In genomic region chr2:39008350-39008851, GRCm38 (mm10) we compare ENCODE assay signal across 8 mouse cellular contexts. TPM values are rescaled to one million over a fixed set of nuclear protein-coding genes. Genes with fewer than 3 reads are reported as not detected.
DNase-seq lines count a peak whose midpoint lies in the region; ATAC-seq and TF ChIP-seq lines count a peak whose summit lies in the region.

No protein-coding gene starts in this region.

- DNase-seq in layer of hippocampus, adult 11-12 months (ENCODE audit: low spot score) = peak; percentile 52
- DNase-seq in layer of hippocampus, postnatal 10 days (ENCODE audit: low spot score in 2 of 2) = no peak
- peak; percentile 63 for DNase-seq in MEL (ENCODE audit: low read depth, low spot score)
- DNase-seq in cerebellum, adult 11-12 months = no peak
- no peak for DNase-seq in left cerebral cortex, postnatal 4 days

- no peaks in the 10 kb centered on the region for H3K9me3 ChIP-seq in MEL (replicated peaks; ENCODE audit: insufficient read depth, low read length)
- no peaks in the 10 kb centered on the region for H3K9me3 ChIP-seq in limb, embryonic 13.5 days

- no peaks in the 10 kb centered on the region for H3K27me3 ChIP-seq in MEL (ENCODE audit: control insufficient read depth in 1 of 2, insufficient read depth in 2 of 2, low read length in 2 of 2)
- no peaks in the 10 kb centered on the region for H3K27me3 ChIP-seq in limb, embryonic 13.5 days
- no peaks in the 10 kb centered on the region for H3K27me3 ChIP-seq in myocyte (ENCODE audit: control insufficient read depth, insufficient read depth, insufficient read length)

- peak overlapping the region; percentile 91 for H3K4me2 ChIP-seq in limb, embryonic 13.5 days (replicated peaks)
- peak overlapping the region; percentile 98 for H3K4me2 ChIP-seq in myocyte (ENCODE audit: low read depth)

- peak overlapping the region; percentile 65 to 85 for H3K4me3 ChIP-seq in MEL (ENCODE audit: control insufficient read depth in 1 of 2, insufficient read depth in 1 of 2, low read depth in 2 of 2, low read length in 2 of 2)
- H3K4me3 ChIP-seq in limb, embryonic 13.5 days = peak overlapping the region; percentile 66
- H3K4me3 ChIP-seq in myocyte = peak overlapping the region; percentile 85

- no peak for TF ChIP-seq RAD21 in MEL (IDR thresholded peaks at IDR 0.05; ENCODE audit: low read depth, low read length)

- H3K79me2 ChIP-seq in MEL (ENCODE audit: control insufficient read depth, insufficient read depth, low read length, poor library complexity) (peaks cover 50% of the 10 kb centered on the region), myocyte (ENCODE audit: control insufficient read depth, insufficient read depth) (peaks cover 85% of the 10 kb centered on the region)

- peak overlapping the region; percentile 96 for H3K9ac ChIP-seq in MEL (ENCODE audit: control insufficient read depth, low read depth, low read length, poor library complexity, severe bottlenecking)
- H3K9ac ChIP-seq in limb, embryonic 13.5 days = peak overlapping the region; percentile 90

- TF ChIP-seq CTCF in MEL (IDR thresholded peaks at IDR 0.05 in 2 of 3, conservative IDR thresholded peaks at IDR 0.05 in 1 of 3; ENCODE audit: control insufficient read depth in 1 of 3, insufficient read depth in 1 of 3, low read depth in 2 of 3, low read length in 3 of 3, poor library complexity in 1 of 3, severe bottlenecking in 1 of 3) = no peak

- TF ChIP-seq POLR2A in MEL (IDR thresholded peaks at IDR 0.05; ENCODE audit: control insufficient read depth in 1 of 2, insufficient read depth in 1 of 2, low read depth in 1 of 2, low read length in 2 of 2, poor library complexity in 1 of 2) (no peak), myocyte (IDR thresholded peaks at IDR 0.05; ENCODE audit: insufficient read length, low read depth) (no peak)

- H3K36me3 ChIP-seq in MEL (ENCODE audit: control insufficient read depth in 1 of 2, insufficient read depth in 2 of 2, low read length in 2 of 2) (peaks cover 4 to 28% of the 10 kb centered on the region in 2 experiments; a peak in 3 of 4 replicates), myocyte (ENCODE audit: control insufficient read depth, insufficient read depth) (peaks cover 18% of the 10 kb centered on the region)
- peaks cover 25% of the 10 kb centered on the region for H3K36me3 ChIP-seq in limb, embryonic 13.5 days

- under 1% methylated on average over 25 of the region's 25 CpGs for WGBS in limb, embryonic 13.5 days

- H3K4me1 ChIP-seq in MEL (ENCODE audit: control insufficient read depth in 1 of 2, insufficient read depth in 2 of 2, low read length in 2 of 2) = peaks cover 19 to 30% of the 10 kb centered on the region in 2 experiments
- peaks cover 37% of the 10 kb centered on the region for H3K4me1 ChIP-seq in limb, embryonic 13.5 days

- no peak for TF ChIP-seq EP300 in MEL (IDR thresholded peaks at IDR 0.05; ENCODE audit: low read depth in 1 of 2, low read length in 2 of 2)

- peak overlapping the region; percentile 63 for H3ac ChIP-seq in myocyte (ENCODE audit: control insufficient read depth, insufficient read length)

- H3K27ac ChIP-seq in MEL (ENCODE audit: control insufficient read depth, low read depth, low read length) = peak overlapping the region; percentile 80
- H3K27ac ChIP-seq in limb, embryonic 13.5 days = peak overlapping the region; percentile 89

- ATAC-seq in erythroblast, adult 5-6 weeks (replicated peaks; ENCODE audit: low FRiP score, poor library complexity, severe bottlenecking) = peak; percentile 26
- peak; percentile 48 for ATAC-seq in limb, embryonic 13.5 days (ENCODE audit: low FRiP score, low read depth)

- intact Hi-C loops in left cerebral cortex, postnatal 4 days (cut with DNase I) = no loop called here

TF ChIP-seq in MEL, 35 proteins besides CTCF, POLR2A, EP300 and RAD21:
- TF ChIP-seq USF2 (IDR thresholded peaks at IDR 0.05; ENCODE audit: borderline replicate concordance in 1 of 2, insufficient read depth in 1 of 2, low read depth in 1 of 2, low read length in 2 of 2) = no peak
- TF ChIP-seq ZMIZ1 (IDR thresholded peaks at IDR 0.05; ENCODE audit: low read depth, low read length) = no peak
- TF ChIP-seq JUND (IDR thresholded peaks at IDR 0.05; ENCODE audit: low read depth, low read length) = no peak
- TF ChIP-seq BHLHE40 (IDR thresholded peaks at IDR 0.05; ENCODE audit: borderline replicate concordance, low read depth, low read length) = no peak
- TF ChIP-seq NRF1 (IDR thresholded peaks at IDR 0.05; ENCODE audit: insufficient read depth, low read depth, low read length, poor library complexity, severe bottlenecking) = no peak
TF ChIP-seq in MEL: peak in this region for 0.

TF ChIP-seq in myocyte, 11 proteins besides CTCF, POLR2A, EP300 and RAD21:
- TF ChIP-seq E2F4 (IDR thresholded peaks at IDR 0.05; ENCODE audit: insufficient read depth) = no peak
- TF ChIP-seq USF1 (IDR thresholded peaks at IDR 0.05; ENCODE audit: low read depth) = no peak
- peak; percentile 21 for TF ChIP-seq POLR2AphosphoS2 (IDR thresholded peaks at IDR 0.05; ENCODE audit: insufficient read length, low read depth)

RNA-seq across cellular contexts. Expression of gene Rpl35, which starts 3.0 kb away (rescaled TPM):
- total RNA-seq in layer of hippocampus, postnatal 10 days (2021) = 100 to 1,000 TPM; 308 to 382 TPM
- 1,667 and 1,814 TPM in 2 replicates for total RNA-seq in MEL (2012; rRNA removed)
- 100 to 1,000 TPM in 1 of 2 experiments, not detected in 1; 930 TPM for polyA plus RNA-seq in MEL (2012; ENCODE audit: insufficient read depth in 1 of 2, insufficient read length in 2 of 2, low read depth in 1 of 2, low replicate concordance in 2 of 2, missing spikeins in 1 of 2)
- 144 and 170 TPM in 2 replicates for total RNA-seq in erythroblast, adult 5-6 weeks (2015; ENCODE audit: low replicate concordance)
- 142 and 181 TPM in 2 replicates for total RNA-seq in erythroblast, adult 5-6 weeks (2017; ENCODE audit: low replicate concordance)
- 945 and 972 TPM in 2 replicates for polyA plus RNA-seq in limb, embryonic 13.5 days (2015; fragmentation: Nextera tagmentation; extraction: Ambion mirVana)
- polyA plus RNA-seq in myocyte (2012; fragmentation: generic; extraction: Trizol) = 1,480 TPM
- 100 to 1,000 TPM; 436 to 486 TPM for total RNA-seq in left cerebral cortex, postnatal 4 days (2021)

RNA-seq across cellular contexts. Expression of gene Arpc5l, which starts 3.3 kb away (rescaled TPM):
- total RNA-seq in layer of hippocampus, postnatal 10 days (2021) = 100 to 1,000 TPM in 1 of 2 experiments, 10 to 100 TPM in 1; 87.7 to 102 TPM
- total RNA-seq in MEL (2012; rRNA removed) = 64.4 and 65.4 TPM in 2 replicates
- polyA plus RNA-seq in MEL (2012; ENCODE audit: insufficient read depth in 1 of 2, insufficient read length in 2 of 2, low read depth in 1 of 2, low replicate concordance in 2 of 2, missing spikeins in 1 of 2) = 10 to 100 TPM in 1 of 2 experiments, not detected in 1; 87.0 TPM
- 25.6 and 27.8 TPM in 2 replicates for total RNA-seq in erythroblast, adult 5-6 weeks (2015; ENCODE audit: low replicate concordance)
- 13.5 and 14.1 TPM in 2 replicates for total RNA-seq in erythroblast, adult 5-6 weeks (2017; ENCODE audit: low replicate concordance)
- polyA plus RNA-seq in limb, embryonic 13.5 days (2015; fragmentation: Nextera tagmentation; extraction: Ambion mirVana) = 111 and 115 TPM in 2 replicates
- 144 TPM for polyA plus RNA-seq in myocyte (2012; fragmentation: generic; extraction: Trizol)
- total RNA-seq in left cerebral cortex, postnatal 4 days (2021) = 10 to 100 TPM; 77.8 to 79.7 TPM

RNA-seq across cellular contexts. Expression of gene Wdr38, which starts 11.1 kb away (rescaled TPM):
- total RNA-seq in layer of hippocampus, postnatal 10 days (2021) = under 1 TPM; 0.73 to 0.80 TPM
- total RNA-seq in MEL (2012; rRNA removed) = 0.49 and 0.77 TPM in 2 replicates
- polyA plus RNA-seq in MEL (2012; ENCODE audit: insufficient read depth in 1 of 2, insufficient read length in 2 of 2, low read depth in 1 of 2, low replicate concordance in 2 of 2, missing spikeins in 1 of 2) (under 1 TPM in 1 of 2 experiments, not detected in 1; 0.79 TPM), myocyte (2012; fragmentation: generic; extraction: Trizol) (0.66 TPM)
- total RNA-seq in erythroblast, adult 5-6 weeks (2015; ENCODE audit: low replicate concordance) = 0.19 TPM in 1 of 2 replicates, not detected in the other
- total RNA-seq in erythroblast, adult 5-6 weeks (2017; ENCODE audit: low replicate concordance) = not detected in 2 replicates
- polyA plus RNA-seq in limb, embryonic 13.5 days (2015; fragmentation: Nextera tagmentation; extraction: Ambion mirVana) = 1.8 and 1.9 TPM in 2 replicates
- under 1 TPM; 0.46 to 0.58 TPM for total RNA-seq in left cerebral cortex, postnatal 4 days (2021)

RNA-seq across cellular contexts. Expression of gene Golga1, which starts 56.9 kb away (rescaled TPM):
- 10 to 100 TPM; 31.1 to 32.0 TPM for total RNA-seq in layer of hippocampus, postnatal 10 days (2021)
- total RNA-seq in MEL (2012; rRNA removed) = 6.2 and 7.3 TPM in 2 replicates
- polyA plus RNA-seq in MEL (2012; ENCODE audit: insufficient read depth in 1 of 2, insufficient read length in 2 of 2, low read depth in 1 of 2, low replicate concordance in 2 of 2, missing spikeins in 1 of 2) (10 to 100 TPM in 1 of 2 experiments, not detected in 1; 12.9 TPM), myocyte (2012; fragmentation: generic; extraction: Trizol) (5.6 TPM)
- total RNA-seq in erythroblast, adult 5-6 weeks (2015; ENCODE audit: low replicate concordance) = 4.2 and 8.6 TPM in 2 replicates
- total RNA-seq in erythroblast, adult 5-6 weeks (2017; ENCODE audit: low replicate concordance) = 21.7 and 25.6 TPM in 2 replicates
- polyA plus RNA-seq in limb, embryonic 13.5 days (2015; fragmentation: Nextera tagmentation; extraction: Ambion mirVana) = 29.2 and 31.0 TPM in 2 replicates
- 10 to 100 TPM; 33.0 to 34.7 TPM for total RNA-seq in left cerebral cortex, postnatal 4 days (2021)

Comparison
In these comparisons a context has a peak if more than half of its experiments do, and no peak if none do; other contexts are left out.
1. DNase-seq: peak in layer of hippocampus, adult 11-12 months (single experiment) and MEL (single experiment); none in layer of hippocampus, postnatal 10 days (0 of 2), cerebellum, adult 11-12 months (single experiment) and left cerebral cortex, postnatal 4 days (single experiment).
2. Peak in every context shown above with its lines, with median percentiles within 50 percentile points of each other: H3K4me3 ChIP-seq.